Mouse (Mus musculus): ENCODE results near the gene Hist1h4i. TPM values are rescaled to one million over a fixed set of nuclear protein-coding genes. Genes with fewer than 3 reads are reported as not detected.
"Not testable (repeated sequence)": the region's sequence is repeated elsewhere in the genome, so short reads cannot be mapped to it uniquely, and the experiment has no call there.

Hist1h4i gene
- polyA plus RNA-seq, 2 experiments, result 36.5 to 87.2 TPM

DNA sequence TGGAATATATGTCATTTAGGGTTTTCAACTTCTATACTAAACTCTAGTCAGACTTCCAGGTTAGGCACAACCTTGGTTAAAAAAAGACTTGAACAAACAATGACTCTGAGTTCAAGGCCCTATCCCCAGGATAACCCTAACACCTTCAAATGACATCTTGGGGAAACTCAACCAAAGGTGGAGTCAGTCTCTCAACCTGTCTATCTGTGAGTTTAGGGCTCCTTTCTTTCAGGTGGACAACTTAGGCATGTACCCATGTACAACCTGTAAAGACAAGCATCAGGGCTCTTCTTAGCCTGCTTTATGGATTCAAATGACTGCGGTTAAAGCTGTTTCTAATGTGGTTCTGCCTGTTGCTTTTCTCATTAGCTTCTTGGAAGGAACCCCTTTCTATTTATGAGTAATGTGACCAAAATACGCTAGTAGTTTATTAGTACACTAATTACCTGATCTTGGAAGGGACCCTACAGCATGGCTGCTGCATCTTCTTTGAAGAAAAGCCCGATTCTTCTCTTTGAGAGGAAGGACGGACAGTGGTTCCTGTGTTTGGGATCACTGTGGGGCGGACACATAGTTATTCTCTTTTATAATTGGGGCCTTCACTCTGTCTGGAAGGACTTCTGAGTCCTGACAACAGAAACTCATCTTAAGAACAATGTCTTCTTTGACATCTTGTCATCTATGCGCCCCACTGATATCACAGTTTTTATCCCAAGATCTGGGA, 3.4 kb upstream of the Hist1h4i start:
- no peak for ATAC-seq (ENCODE audit: insufficient read depth)
- Histone ChIP-seq H3K36me3 (replicated peaks; ENCODE audit: control insufficient read depth, insufficient read depth, low read depth) (no peaks in the 10 kb centered on the region), H3K4me3 (ENCODE audit: insufficient read depth in 1 of 2, low read depth in 2 of 2, low read length in 2 of 2) (peak overlapping the region; percentile 43 to 57), H3K9me3 (ENCODE audit: control insufficient read depth, low read length) (no peaks in the 10 kb centered on the region), H3K27ac (peak overlapping the region; percentile 97), H3K4me2 (ENCODE audit: low read depth) (peak overlapping the region; percentile 80), H3K27me3 (ENCODE audit: control insufficient read depth, insufficient read depth, low read length) (no peaks in the 10 kb centered on the region), H3K9ac (replicated peaks) (peak overlapping the region; percentile 81), H3K4me1 (replicated peaks; ENCODE audit: control insufficient read depth in 2 of 2, insufficient read depth in 2 of 2, low read length in 1 of 2) (peaks cover 15 to 32% of the 10 kb centered on the region in 2 experiments)
- no peak for TF ChIP-seq EP300 (IDR thresholded peaks at IDR 0.05; ENCODE audit: low read depth)
- TF ChIP-seq CTCF (IDR thresholded peaks at IDR 0.05; ENCODE audit: low read depth), result no peak
- no peak for DNase-seq (ENCODE audit: low read depth in 3 of 3, low spot score in 3 of 3)
- WGBS (ENCODE audit: insufficient replicate concordance), result 82% methylated on average over 6 of the region's 6 CpGs

DNA sequence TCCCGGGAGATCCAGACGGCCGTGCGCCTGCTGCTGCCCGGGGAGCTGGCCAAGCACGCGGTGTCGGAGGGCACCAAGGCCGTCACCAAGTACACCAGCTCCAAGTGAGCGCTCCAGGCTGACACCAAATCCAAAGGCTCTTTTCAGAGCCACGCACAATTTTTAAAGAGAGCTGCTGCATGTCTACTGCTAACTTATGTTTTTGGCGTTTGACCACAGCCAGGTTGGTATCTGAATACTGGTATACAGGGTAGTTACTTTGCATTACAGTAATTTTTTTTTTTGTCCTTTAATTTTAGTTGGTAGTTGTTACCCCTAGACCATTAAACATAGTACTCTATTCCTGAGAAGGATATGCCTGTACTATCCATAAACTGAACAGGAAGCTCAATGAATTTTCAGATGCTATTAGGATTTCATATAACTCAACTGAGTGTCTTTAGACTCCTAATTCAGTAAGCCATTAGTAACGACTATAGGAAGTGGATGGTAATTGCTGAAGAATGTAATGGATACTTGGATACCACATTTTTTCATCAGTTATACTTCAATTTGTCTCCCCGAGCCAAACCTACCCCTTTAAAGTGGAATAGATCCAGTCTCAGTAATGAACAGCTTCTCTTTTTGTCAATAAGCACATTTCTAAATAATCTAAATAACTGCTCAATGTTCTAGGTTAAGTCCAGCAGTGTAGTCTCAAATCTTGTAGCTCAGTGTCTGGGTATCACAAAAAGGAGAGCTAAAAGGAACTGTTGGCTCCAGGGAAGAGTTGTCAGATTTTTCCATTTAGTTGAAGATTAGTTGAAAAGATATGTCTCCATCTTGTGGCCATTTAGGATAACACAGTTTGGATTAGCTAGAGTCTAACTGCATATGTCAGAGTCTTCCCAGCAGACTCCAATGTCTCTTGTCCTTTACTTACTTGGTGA, 2.6 kb upstream of the Hist1h4i start:
- TF ChIP-seq EP300 (IDR thresholded peaks at IDR 0.05; ENCODE audit: low read depth) (no peak; the same call in 1 of the 2 replicates), CTCF (IDR thresholded peaks at IDR 0.05; ENCODE audit: low read depth) (peak; percentile 65)
- Histone ChIP-seq H3K4me1 (replicated peaks; ENCODE audit: control insufficient read depth in 2 of 2, insufficient read depth in 2 of 2, low read length in 1 of 2) (peaks cover 16 to 28% of the 10 kb centered on the region in 2 experiments), H3K9me3 (ENCODE audit: control insufficient read depth, low read length) (no peaks in the 10 kb centered on the region), H3K27ac (peak overlapping the region; percentile 97), H3K4me3 (ENCODE audit: insufficient read depth in 1 of 2, low read depth in 2 of 2, low read length in 2 of 2) (peak overlapping the region; percentile 51 to 57), H3K27me3 (ENCODE audit: control insufficient read depth, insufficient read depth, low read length) (no peaks in the 10 kb centered on the region), H3K36me3 (replicated peaks; ENCODE audit: control insufficient read depth, insufficient read depth, low read depth) (no peaks in the 10 kb centered on the region), H3K9ac (replicated peaks) (peak overlapping the region; percentile 81), H3K4me2 (ENCODE audit: low read depth) (peak overlapping the region; percentile 80)
- ATAC-seq (ENCODE audit: insufficient read depth), result peak; percentile 12
- under 1% methylated on average over 9 of the region's 14 CpGs for WGBS (ENCODE audit: insufficient replicate concordance)
- peak in 2 of 3 experiments; percentile 71 to 83 for DNase-seq (ENCODE audit: low read depth in 3 of 3, low spot score in 3 of 3)

GRCm38 (mm10) chr13:22042568-22043502, 1.7 kb upstream of the Hist1h4i start, which contains the start of the genes Hist1h2ag and Hist1h2bj:
Hist1h2ag (minus strand) TSS chr13:22042944.
Hist1h2bj (plus strand) TSS chr13:22043214.
- peaks cover 18 to 31% of the 10 kb centered on the region in 2 experiments for H3K4me1 ChIP-seq (replicated peaks; ENCODE audit: control insufficient read depth in 2 of 2, insufficient read depth in 2 of 2, low read length in 1 of 2)
- peak within 1 kb of the TSS; percentile 98 for H3K9ac ChIP-seq (replicated peaks)
- H3K4me2 ChIP-seq (ENCODE audit: low read depth), result peak within 1 kb of the TSS; percentile 80
- not testable (repeated sequence) for H3K27me3 ChIP-seq (ENCODE audit: control insufficient read depth, insufficient read depth, low read length); H3K36me3 ChIP-seq (replicated peaks; ENCODE audit: control insufficient read depth, insufficient read depth, low read depth); H3K9me3 ChIP-seq (ENCODE audit: control insufficient read depth, low read length)
- peak; percentile 76 for ATAC-seq (ENCODE audit: insufficient read depth)
- peak; percentile 73; the same call in 1 of the 2 replicates for TF ChIP-seq EP300 (IDR thresholded peaks at IDR 0.05; ENCODE audit: low read depth)
- under 1% methylated on average over 35 of the region's 80 CpGs for WGBS (ENCODE audit: insufficient replicate concordance)
- peak within 1 kb of the TSS; percentile 67 to 80 for H3K4me3 ChIP-seq (ENCODE audit: insufficient read depth in 1 of 2, low read depth in 2 of 2, low read length in 2 of 2)
- peak within 1 kb of the TSS; percentile 100 for H3K27ac ChIP-seq
- peak; percentile 99 for DNase-seq (ENCODE audit: low read depth in 3 of 3, low spot score in 3 of 3)

GRCm38 (mm10) chr13:22041651-22042567, 747 bp upstream of the Hist1h4i start:
- Histone ChIP-seq H3K4me3 (ENCODE audit: insufficient read depth in 1 of 2, low read depth in 2 of 2, low read length in 2 of 2) (peak overlapping the region; percentile 67 to 80), H3K9me3 (ENCODE audit: control insufficient read depth, low read length) (no peaks in the 10 kb centered on the region), H3K4me2 (ENCODE audit: low read depth) (peak overlapping the region; percentile 72), H3K4me1 (replicated peaks; ENCODE audit: control insufficient read depth in 2 of 2, insufficient read depth in 2 of 2, low read length in 1 of 2) (peaks cover 24 to 31% of the 10 kb centered on the region in 2 experiments), H3K27me3 (ENCODE audit: control insufficient read depth, insufficient read depth, low read length) (no peaks in the 10 kb centered on the region), H3K36me3 (replicated peaks; ENCODE audit: control insufficient read depth, insufficient read depth, low read depth) (no peaks in the 10 kb centered on the region), H3K9ac (replicated peaks) (peak overlapping the region; percentile 98), H3K27ac (peak overlapping the region; percentile 100)
- TF ChIP-seq CTCF (IDR thresholded peaks at IDR 0.05; ENCODE audit: low read depth), result no peak
- TF ChIP-seq EP300 (IDR thresholded peaks at IDR 0.05; ENCODE audit: low read depth), result no peak; the same call in 1 of the 2 replicates
- DNase-seq (ENCODE audit: low read depth in 3 of 3, low spot score in 3 of 3) (peak in 1 of 3 experiments; percentile 65), ATAC-seq (ENCODE audit: insufficient read depth) (no peak)
- 1% methylated on average over 13 of the region's 13 CpGs for WGBS (ENCODE audit: insufficient replicate concordance)

All from liver, embryonic 14.5 days (tissue).